Mouse (Mus musculus): ENCODE results near the gene Phf3.

DNA sequence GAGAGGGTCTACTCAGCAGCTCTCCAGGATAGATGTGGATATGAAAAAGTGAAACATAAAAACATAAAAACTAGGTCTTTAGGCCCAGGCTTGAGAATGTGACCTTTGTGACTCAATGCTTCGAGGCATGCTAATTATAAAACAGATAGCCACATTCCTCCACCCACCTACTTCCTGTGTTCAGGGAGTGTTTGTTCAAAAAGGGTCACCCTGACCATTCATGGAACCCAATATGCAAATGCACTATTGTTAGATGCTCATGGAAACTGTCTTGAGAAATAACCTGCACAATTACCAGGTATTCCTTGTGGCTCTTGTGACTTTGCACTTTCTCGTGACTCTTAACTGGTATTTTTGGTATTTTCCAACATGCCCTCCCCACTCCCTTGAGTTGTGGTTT lies 25.0 kb upstream of the Phf3 start:
- TF ChIP-seq TAL1 (IDR thresholded peaks at IDR 0.05; ENCODE audit: low read length) (no peak), GATA1 (IDR thresholded peaks at IDR 0.05; ENCODE audit: low read length) (no peak)
